Comparison of ENCODE assay signal across 26 mouse cellular contexts in the genomic region with DNA sequence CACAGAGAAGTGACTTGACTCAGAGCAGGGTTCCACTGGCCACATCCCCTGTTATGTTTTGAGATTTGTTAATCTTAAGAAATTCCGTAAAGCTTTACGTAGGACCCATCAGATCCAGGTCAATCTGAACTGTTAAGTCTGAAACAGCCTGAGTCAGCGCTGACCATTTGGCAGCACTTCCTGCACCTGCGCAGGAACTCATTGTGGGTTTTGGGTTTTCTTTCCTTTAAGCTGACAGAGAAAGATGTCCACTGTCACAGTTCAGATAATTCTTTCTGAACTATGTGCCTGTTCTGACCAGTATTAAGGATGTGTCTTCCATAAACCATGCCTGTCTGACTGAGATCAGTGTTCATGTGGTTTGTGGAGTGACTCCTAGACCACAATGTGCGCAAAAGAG. TPM values are rescaled to one million over a fixed set of nuclear protein-coding genes. Genes with fewer than 3 reads are reported as not detected.
DNase-seq lines count a peak whose midpoint lies in the region; ATAC-seq and TF ChIP-seq lines count a peak whose summit lies in the region.
"Had no signal": no experiment of that assay in that cellular context is flagged by ENCODE, and none has a peak within 500 bp of the region (broad histone marks: within the 10 kb centered on the region; RNA-seq: fewer than 3 reads in every experiment).

No protein-coding gene starts in this region.

- no peak overlapping the region for H3K4me3 ChIP-seq in myocyte
- H3K4me3 ChIP-seq: embryonic facial prominence, embryonic 13.5 days; embryonic facial prominence, embryonic 15.5 days; forebrain, embryonic 13.5 days; forebrain, embryonic 15.5 days had no signal

- peak; percentile 18 for DNase-seq in heart, adult 11 months
- DNase-seq in heart, adult 18-20 months = no peak
- DNase-seq in 416B (ENCODE audit: low read depth) = peak; percentile 72
- DNase-seq in cerebellum, adult 8-10 months = no peak
- no peak for DNase-seq in layer of hippocampus, adult 11-12 months (ENCODE audit: low spot score)
- DNase-seq in left cerebral cortex, adult 11 months (ENCODE audit: low spot score) = no peak
- DNase-seq: adrenal gland, adult 8-10 months; adrenal gland, postnatal 14 days; adrenal gland, postnatal 36 days; cerebellum, adult 11-12 months; cerebellum, adult 9-10 months; cerebellum, postnatal 10 days; cerebellum, postnatal 25 days; embryo, embryonic 11 days; forebrain, postnatal 0 days had no signal

- peak overlapping the region; percentile 59 for H3K4me2 ChIP-seq in myocyte (ENCODE audit: low read depth)
- H3K4me2 ChIP-seq: embryonic facial prominence, embryonic 13.5 days; embryonic facial prominence, embryonic 15.5 days; forebrain, embryonic 13.5 days; forebrain, embryonic 15.5 days had no signal

- H3K36me3 ChIP-seq in myocyte (ENCODE audit: control insufficient read depth, insufficient read depth) = no peaks in the 10 kb centered on the region
- H3K36me3 ChIP-seq: embryonic facial prominence, embryonic 13.5 days; embryonic facial prominence, embryonic 15.5 days; forebrain, embryonic 15.5 days; G1E had no signal

- H3K79me2 ChIP-seq in myocyte (ENCODE audit: control insufficient read depth, insufficient read depth) = no peaks in the 10 kb centered on the region

- H3K27me3 ChIP-seq in myocyte (ENCODE audit: control insufficient read depth, insufficient read depth, insufficient read length) = no peaks in the 10 kb centered on the region
- H3K27me3 ChIP-seq: CH12.LX; embryonic facial prominence, embryonic 13.5 days; embryonic facial prominence, embryonic 15.5 days; forebrain, embryonic 15.5 days; Patski had no signal

- ATAC-seq in common myeloid progenitor, adult 5-6 weeks (replicated peaks; ENCODE audit: low read depth, poor library complexity, severe bottlenecking) = peak; percentile 36; the same call in 1 of the 2 replicates
- ATAC-seq: activated CD4-positive, CD25-positive, alpha-beta regulatory T cell, adult 4 months; CD4-positive, CD25-positive, alpha-beta regulatory T cell, adult 4 months; forebrain, embryonic 13.5 days; forebrain, embryonic 15.5 days; forebrain, postnatal 0 days; Patski had no signal

- TF ChIP-seq POLR2A in myocyte (IDR thresholded peaks at IDR 0.05; ENCODE audit: insufficient read length, low read depth) = no peak

- no peak overlapping the region for H3ac ChIP-seq in myocyte (ENCODE audit: control insufficient read depth, insufficient read length)

TF ChIP-seq in myocyte, 11 proteins besides CTCF, POLR2A, EP300 and RAD21:
- TF ChIP-seq CEBPB (IDR thresholded peaks at IDR 0.05; ENCODE audit: insufficient read depth, poor library complexity, severe bottlenecking) (peak; percentile 39; the same call in 1 of the 2 replicates), MYOG (IDR thresholded peaks at IDR 0.05; ENCODE audit: control insufficient read depth in 1 of 3, insufficient read depth in 1 of 3, insufficient read length in 2 of 3, low read depth in 2 of 3) (peak in 1 of 3 experiments; percentile 39), SRF (IDR thresholded peaks at IDR 0.05; ENCODE audit: control insufficient read depth, insufficient read length, low read depth) (no peak), TCF12 (IDR thresholded peaks at IDR 0.05; ENCODE audit: insufficient read depth, poor library complexity, severe bottlenecking) (peak; percentile 50), MYOD1 (IDR thresholded peaks at IDR 0.05; ENCODE audit: control insufficient read depth in 1 of 3, insufficient read length in 2 of 3, low read depth in 2 of 3) (peak in 2 of 3 experiments; percentile 72 to 78), REST (IDR thresholded peaks at IDR 0.05; ENCODE audit: insufficient read depth, insufficient read length) (no peak)

RNA-seq across cellular contexts. Expression of a gene that starts 24.9 kb away (rescaled TPM):
- total RNA-seq in heart, adult 18-20 months (2021) = 1 to 10 TPM; 5.7 to 6.3 TPM
- 7.5 and 10.8 TPM in 2 replicates for total RNA-seq in common myeloid progenitor, adult 5-6 weeks (2017)
- 3.5 TPM for polyA plus RNA-seq in myocyte (2012; fragmentation: generic; extraction: Trizol)
- total RNA-seq: CH12.LX, G1E had no signal
- polyA plus RNA-seq: G1E had no signal

RNA-seq across cellular contexts. Expression of a gene that starts 48.2 kb away (rescaled TPM):
- 10 to 100 TPM in 1 of 2 experiments, 1 to 10 TPM in 1; 9.0 to 11.3 TPM for total RNA-seq in heart, adult 18-20 months (2021)
- total RNA-seq in common myeloid progenitor, adult 5-6 weeks (2017) = 28.5 and 37.9 TPM in 2 replicates
- polyA plus RNA-seq in myocyte (2012; fragmentation: generic; extraction: Trizol) = 24.7 TPM
- polyA plus RNA-seq: CD4-positive, CD25-positive, alpha-beta regulatory T cell, adult 4 months; G1E had no signal

Comparison
In these comparisons a context has a peak if more than half of its experiments do, and no peak if none do; other contexts are left out.
1. DNase-seq: peak in heart, adult 11 months (single experiment) and 416B (single experiment); none in heart, adult 18-20 months (0 of 2), cerebellum, adult 8-10 months (single experiment), layer of hippocampus, adult 11-12 months (single experiment) and left cerebral cortex, adult 11 months (single experiment).